Comparison of ENCODE assay signal across 27 mouse cellular contexts in the genomic region with DNA sequence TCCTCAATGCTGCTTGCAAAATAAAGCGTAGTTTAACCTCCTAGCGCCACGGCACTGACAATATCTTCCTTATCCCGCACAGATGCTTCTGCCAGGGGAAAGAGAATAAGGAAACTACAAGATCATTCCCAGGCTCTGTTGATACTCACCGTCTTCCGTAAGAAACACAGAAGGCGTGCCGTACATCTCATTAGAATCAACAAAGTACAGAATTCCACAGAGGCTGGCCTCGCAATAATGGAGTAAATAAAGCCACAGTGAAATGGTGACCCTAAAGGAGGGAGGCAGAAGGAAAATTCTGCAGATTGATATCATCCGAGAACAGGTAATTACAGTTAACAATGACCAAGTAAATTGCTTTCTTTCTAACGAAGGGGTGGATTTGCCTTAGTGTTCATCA. TPM values are rescaled to one million over a fixed set of nuclear protein-coding genes. Genes with fewer than 3 reads are reported as not detected.
DNase-seq lines count a peak whose midpoint lies in the region; ATAC-seq and TF ChIP-seq lines count a peak whose summit lies in the region.
"Had no signal": no experiment of that assay in that cellular context is flagged by ENCODE, and none has a peak within 500 bp of the region (broad histone marks: within the 10 kb centered on the region; RNA-seq: fewer than 3 reads in every experiment).

No protein-coding gene starts in this region.

- no peaks in the 10 kb centered on the region for H3K9me3 ChIP-seq in hindbrain, embryonic 14.5 days (ENCODE audit: control insufficient read depth, low read length)
- no peaks in the 10 kb centered on the region for H3K9me3 ChIP-seq in hindbrain, embryonic 11.5 days (ENCODE audit: control insufficient read depth, low read length)
- H3K9me3 ChIP-seq in forebrain, embryonic 15.5 days: no peaks in the 10 kb centered on the region
- H3K9me3 ChIP-seq in midbrain, embryonic 15.5 days: no peaks in the 10 kb centered on the region
- H3K9me3 ChIP-seq: G1E; heart, embryonic 13.5 days; limb, embryonic 15.5 days; lung, embryonic 15.5 days; megakaryocyte, embryonic 14.5 days; stomach, embryonic 15.5 days had no signal

- H3K36me3 ChIP-seq in hindbrain, embryonic 14.5 days (replicated peaks; ENCODE audit: control insufficient read depth, insufficient read depth): no peaks in the 10 kb centered on the region
- H3K36me3 ChIP-seq in hindbrain, embryonic 11.5 days (ENCODE audit: control insufficient read depth, insufficient read depth, low read length): no peaks in the 10 kb centered on the region
- H3K36me3 ChIP-seq in forebrain, embryonic 15.5 days: peaks cover 4% of the 10 kb centered on the region; the same call in 1 of the 2 replicates
- no peaks in the 10 kb centered on the region for H3K36me3 ChIP-seq in midbrain, embryonic 15.5 days (replicated peaks)
- H3K36me3 ChIP-seq: G1E; heart, embryonic 13.5 days; limb, embryonic 15.5 days; lung, embryonic 15.5 days; stomach, embryonic 15.5 days had no signal

- no peak for DNase-seq in hindbrain, embryonic 14.5 days (ENCODE audit: low spot score)
- no peak for DNase-seq in hindbrain, embryonic 11.5 days (ENCODE audit: low spot score)
- DNase-seq in brain, embryonic 14.5 days (ENCODE audit: low read depth): peak; percentile 51
- no peak for DNase-seq in heart, postnatal 36 days
- no peak for DNase-seq in heart, adult 18-20 months
- DNase-seq: adrenal gland, postnatal 14 days; B cell, adult 2 months; cerebellum, adult 9-10 months; gastrocnemius, postnatal 25 days; heart, adult 2 months; kidney, adult 2 months; layer of hippocampus, adult 9-11 months; left cerebral cortex, postnatal 4 days; lung, postnatal 36 days; thymus, postnatal 25 days had no signal

- TF ChIP-seq POLR2A in brain, embryonic 14.5 days (IDR thresholded peaks at IDR 0.05; ENCODE audit: borderline replicate concordance, extremely low read depth, insufficient read depth, insufficient read length, poor library complexity, severe bottlenecking): no peak

- no peak overlapping the region for H3K4me3 ChIP-seq in hindbrain, embryonic 14.5 days (replicated peaks; ENCODE audit: low read length)
- no peak overlapping the region for H3K4me3 ChIP-seq in hindbrain, embryonic 11.5 days (ENCODE audit: low read depth, low read length)
- peak overlapping the region; percentile 17 for H3K4me3 ChIP-seq in forebrain, embryonic 15.5 days
- H3K4me3 ChIP-seq in midbrain, embryonic 15.5 days: no peak overlapping the region
- H3K4me3 ChIP-seq: heart, adult 2 months; heart, embryonic 13.5 days; limb, embryonic 15.5 days; lung, embryonic 15.5 days; megakaryocyte, embryonic 14.5 days; stomach, embryonic 15.5 days had no signal

- 55% methylated on average over 11 of the region's 11 CpGs for whole genome bisulfite sequencing in hindbrain, embryonic 14.5 days
- 84% methylated on average over 11 of the region's 11 CpGs for WGBS in hindbrain, embryonic 11.5 days
- WGBS in forebrain, embryonic 15.5 days: 11% methylated on average over 11 of the region's 11 CpGs
- 45% methylated on average over 11 of the region's 11 CpGs for WGBS in midbrain, embryonic 15.5 days

- H3K27me3 ChIP-seq in hindbrain, embryonic 14.5 days (ENCODE audit: control insufficient read depth, insufficient read depth, low read length): no peaks in the 10 kb centered on the region
- H3K27me3 ChIP-seq in hindbrain, embryonic 11.5 days (ENCODE audit: control insufficient read depth, insufficient read depth, low read length): no peaks in the 10 kb centered on the region
- no peaks in the 10 kb centered on the region for H3K27me3 ChIP-seq in forebrain, embryonic 15.5 days
- no peaks in the 10 kb centered on the region for H3K27me3 ChIP-seq in midbrain, embryonic 15.5 days (replicated peaks)
- H3K27me3 ChIP-seq: CH12.LX; heart, embryonic 13.5 days; limb, embryonic 15.5 days; lung, embryonic 15.5 days; megakaryocyte, embryonic 14.5 days; stomach, embryonic 15.5 days had no signal

- H3K9ac ChIP-seq in hindbrain, embryonic 14.5 days: 0 out of 2 replicates have a peak overlapping the region, but pooled peaks have one; percentile 8
- H3K9ac ChIP-seq in hindbrain, embryonic 11.5 days (ENCODE audit: low read depth, low read length): no peak overlapping the region
- peak overlapping the region; percentile 23; the same call in 1 of the 2 replicates for H3K9ac ChIP-seq in forebrain, embryonic 15.5 days (replicated peaks)
- no peak overlapping the region for H3K9ac ChIP-seq in midbrain, embryonic 15.5 days
- H3K9ac ChIP-seq: heart, embryonic 13.5 days; limb, embryonic 15.5 days; liver, embryonic 14.5 days; lung, embryonic 15.5 days; stomach, embryonic 15.5 days had no signal

- peak overlapping the region; percentile 17 for H3K4me2 ChIP-seq in hindbrain, embryonic 14.5 days (replicated peaks)
- H3K4me2 ChIP-seq in hindbrain, embryonic 11.5 days (replicated peaks; ENCODE audit: low read depth, low read length): no peak overlapping the region
- H3K4me2 ChIP-seq in forebrain, embryonic 15.5 days (replicated peaks): peak overlapping the region; percentile 26
- peak overlapping the region; percentile 17; the same call in 1 of the 2 replicates for H3K4me2 ChIP-seq in midbrain, embryonic 15.5 days
- H3K4me2 ChIP-seq: heart, embryonic 13.5 days; limb, embryonic 15.5 days; lung, embryonic 15.5 days; stomach, embryonic 15.5 days had no signal

- intact Hi-C loops in heart, postnatal 36 days (cut with DNase I): no loop called here

- TF ChIP-seq CTCF in brain, embryonic 14.5 days (IDR thresholded peaks at IDR 0.05; ENCODE audit: borderline replicate concordance, extremely low read depth, insufficient read depth, insufficient read length): no peak

- H3K27ac ChIP-seq in hindbrain, embryonic 14.5 days: peak overlapping the region; percentile 62
- no peak overlapping the region for H3K27ac ChIP-seq in hindbrain, embryonic 11.5 days (ENCODE audit: low read depth, low read length)
- 0 out of 2 replicates have a peak overlapping the region, but pooled peaks have one; percentile 3 for H3K27ac ChIP-seq in forebrain, embryonic 15.5 days (replicated peaks)
- H3K27ac ChIP-seq in midbrain, embryonic 15.5 days: no peak overlapping the region
- H3K27ac ChIP-seq: heart, adult 2 months; heart, embryonic 13.5 days; kidney, postnatal 0 days; limb, embryonic 15.5 days; liver, embryonic 14.5 days; lung, embryonic 15.5 days; stomach, embryonic 15.5 days had no signal

- ATAC-seq in hindbrain, embryonic 14.5 days (ENCODE audit: low FRiP score): peak; percentile 34; the same call in 1 of the 2 replicates
- no peak for ATAC-seq in hindbrain, embryonic 11.5 days (ENCODE audit: low FRiP score)
- ATAC-seq in forebrain, embryonic 15.5 days (replicated peaks): peak; percentile 44; the same call in 1 of the 2 replicates
- ATAC-seq in midbrain, embryonic 15.5 days (replicated peaks): peak; percentile 67

- H3K4me1 ChIP-seq in hindbrain, embryonic 14.5 days (replicated peaks; ENCODE audit: control insufficient read depth, insufficient read depth, low read length): no peaks in the 10 kb centered on the region
- no peaks in the 10 kb centered on the region for H3K4me1 ChIP-seq in hindbrain, embryonic 11.5 days (replicated peaks; ENCODE audit: control insufficient read depth, insufficient read depth, low read length)
- peaks cover 15% of the 10 kb centered on the region for H3K4me1 ChIP-seq in forebrain, embryonic 15.5 days
- H3K4me1 ChIP-seq in midbrain, embryonic 15.5 days: 0 out of 2 replicates have a peak, but pooled peaks cover 5% of the 10 kb centered on the region
- H3K4me1 ChIP-seq: limb, embryonic 15.5 days; lung, embryonic 15.5 days; megakaryocyte, embryonic 14.5 days; stomach, embryonic 15.5 days had no signal

RNA-seq across cellular contexts. Expression of a gene that starts 27.9 kb away (rescaled TPM):
- 7.7 and 8.2 TPM in 2 replicates for polyA plus RNA-seq in hindbrain, embryonic 14.5 days (2014; fragmentation: Nextera tagmentation; extraction: Ambion mirVana)
- 2.7 and 3.7 TPM in 2 replicates for polyA plus RNA-seq in hindbrain, embryonic 11.5 days (2014; fragmentation: Nextera tagmentation; extraction: Ambion mirVana)
- polyA plus RNA-seq in brain, embryonic 14.5 days (2012; rRNA removed): 15.5 and 17.3 TPM in 2 replicates
- polyA plus RNA-seq in forebrain, embryonic 15.5 days (2015; fragmentation: Nextera tagmentation; extraction: Ambion mirVana): 11.0 and 11.4 TPM in 2 replicates
- polyA plus RNA-seq in midbrain, embryonic 15.5 days (2015; fragmentation: Nextera tagmentation; extraction: Ambion mirVana): 6.1 and 7.3 TPM in 2 replicates
- total RNA-seq in heart, postnatal 36 days (2021): 1 to 10 TPM; 1.3 to 2.8 TPM
- 1 to 10 TPM in 1 of 2 experiments, under 1 TPM in 1; 0.89 to 1.3 TPM for total RNA-seq in heart, adult 18-20 months (2021)
- total RNA-seq: common myeloid progenitor, adult 5-6 weeks had no signal
- polyA plus RNA-seq: G1E had no signal

Comparison
In these comparisons a context has a peak if more than half of its experiments do, and no peak if none do; other contexts are left out.
1. H3K27ac ChIP-seq: peak in hindbrain, embryonic 14.5 days (single experiment) and forebrain, embryonic 15.5 days (single experiment); none in hindbrain, embryonic 11.5 days (single experiment) and midbrain, embryonic 15.5 days (single experiment).
2. H3K9ac ChIP-seq: peak in hindbrain, embryonic 14.5 days (single experiment) and forebrain, embryonic 15.5 days (single experiment); none in hindbrain, embryonic 11.5 days (single experiment) and midbrain, embryonic 15.5 days (single experiment).